Mouse (Mus musculus): ENCODE measurements around the gene Scnn1g.
A peak's percentile ranks its signal among the peaks of the same experiment; 100 is the strongest.

Gene Scnn1g

DNA sequence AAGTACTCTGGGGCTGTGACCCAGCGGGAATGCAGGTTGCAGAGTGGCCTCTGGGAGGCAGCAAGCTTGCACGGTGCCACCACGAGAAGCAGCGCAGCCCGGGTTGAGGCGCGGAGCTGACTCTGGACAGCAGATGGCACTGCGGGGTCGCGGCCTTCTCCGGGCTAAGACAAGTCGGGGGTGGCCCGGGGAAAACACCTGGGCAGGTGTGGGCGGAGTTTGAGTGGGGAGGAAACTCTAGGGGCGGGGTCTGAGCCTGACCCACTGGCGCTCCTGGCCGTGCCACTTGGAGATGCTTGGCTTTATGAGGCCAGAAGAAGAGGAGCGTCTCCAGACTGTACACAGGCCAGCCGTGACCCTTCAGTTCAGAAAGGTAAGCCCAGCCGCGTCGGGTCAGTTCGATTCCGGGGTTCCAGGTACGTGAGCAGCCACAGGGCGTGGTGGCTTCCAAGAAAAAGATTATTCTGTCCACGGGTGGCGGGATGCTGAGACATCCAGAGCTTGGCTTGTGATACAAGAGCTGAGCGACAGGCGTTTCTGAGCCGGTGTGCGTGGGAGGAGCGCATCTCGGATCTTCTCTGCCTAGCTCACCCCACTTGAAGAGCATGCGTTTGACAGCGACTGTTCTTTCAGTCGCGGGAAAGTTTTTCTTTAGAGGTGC lies at the start of gene Scnn1g:
Scnn1g (plus strand) TSS at position 309 of the 661 bp plus-strand sequence.
- peak; percentile 48 for DNase-seq (ENCODE audit: low spot score)

DNA sequence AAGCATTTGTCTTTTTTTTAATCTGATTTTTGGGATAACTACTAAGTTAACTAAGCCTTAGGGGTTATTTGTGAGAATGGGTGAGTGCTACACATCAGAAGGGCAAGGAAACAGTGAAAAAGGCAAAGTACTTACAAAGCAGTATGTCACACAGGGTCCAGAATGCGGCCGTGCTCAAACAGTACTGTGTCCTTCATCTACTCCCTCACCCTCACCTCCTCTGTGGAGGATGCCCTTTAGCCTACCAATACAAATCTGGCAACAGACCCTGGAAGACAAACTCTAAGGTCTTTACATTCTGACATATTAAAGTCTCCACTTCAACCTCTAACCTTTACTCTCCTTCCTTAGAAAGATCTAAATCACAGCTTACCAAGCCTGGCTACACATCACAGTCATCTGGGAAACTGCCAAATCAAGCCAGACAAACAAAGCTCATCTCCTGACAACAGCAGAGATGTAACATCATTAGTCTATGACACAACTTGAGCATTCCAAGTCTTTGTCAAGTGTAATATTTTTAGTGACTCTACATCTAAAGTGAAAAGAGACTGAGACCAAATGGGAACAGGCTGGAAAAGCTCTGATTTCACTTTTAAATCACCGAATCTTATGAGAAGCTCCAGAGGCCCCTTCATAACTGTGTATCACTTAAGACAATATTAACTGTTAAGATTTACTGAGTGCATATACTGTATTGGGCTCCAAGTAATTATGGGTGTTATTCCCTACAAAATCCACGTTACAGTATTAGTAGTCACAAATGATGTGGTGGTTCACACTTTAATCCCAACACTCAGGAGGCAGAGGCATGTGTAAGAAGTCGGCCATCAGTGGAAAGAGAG lies 48.9 kb upstream of the Scnn1g start:
- DNase-seq (ENCODE audit: low spot score): no peak

DNA sequence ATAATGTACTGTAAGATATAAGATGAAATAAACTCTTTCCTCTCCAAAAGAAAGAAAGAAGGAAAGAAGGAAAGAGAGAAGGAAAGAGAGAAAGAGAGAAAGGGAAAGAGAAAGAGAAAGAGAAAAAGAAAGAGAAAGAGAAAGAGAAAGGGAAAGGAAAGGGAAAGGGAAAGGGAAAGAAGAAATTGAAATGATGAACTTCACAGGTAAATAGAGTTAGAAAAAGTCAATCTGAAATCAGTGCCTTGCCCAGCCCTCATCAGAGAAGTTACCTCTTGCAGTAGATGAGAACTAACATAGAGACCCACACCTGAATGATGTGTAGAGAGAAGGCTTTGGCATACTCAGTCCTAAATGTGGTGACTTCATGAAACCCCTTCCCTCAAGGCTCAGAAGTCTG lies 44.9 kb upstream of the Scnn1g start:
- DNase-seq (ENCODE audit: low spot score): no peak

DNA sequence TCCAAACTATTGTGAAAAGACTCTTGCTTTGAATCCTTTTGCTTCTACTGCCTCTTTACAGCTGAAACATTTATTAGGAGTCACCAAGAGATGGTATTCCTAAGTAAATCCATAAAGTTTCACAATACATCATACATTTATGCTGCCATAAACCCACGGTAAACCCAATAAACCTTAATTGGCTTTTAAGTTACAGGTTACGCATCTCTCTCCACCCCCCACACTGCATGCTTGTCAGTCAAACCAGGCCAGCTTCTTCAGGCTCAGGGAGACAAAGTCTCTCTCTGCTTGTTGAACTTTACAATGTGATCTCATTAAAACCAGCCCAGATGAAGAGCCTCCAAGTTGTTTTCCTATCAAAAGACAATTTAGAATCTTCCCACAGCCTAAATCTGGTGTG lies 42.5 kb upstream of the Scnn1g start:
- no peak for DNase-seq (ENCODE audit: low spot score)

DNA sequence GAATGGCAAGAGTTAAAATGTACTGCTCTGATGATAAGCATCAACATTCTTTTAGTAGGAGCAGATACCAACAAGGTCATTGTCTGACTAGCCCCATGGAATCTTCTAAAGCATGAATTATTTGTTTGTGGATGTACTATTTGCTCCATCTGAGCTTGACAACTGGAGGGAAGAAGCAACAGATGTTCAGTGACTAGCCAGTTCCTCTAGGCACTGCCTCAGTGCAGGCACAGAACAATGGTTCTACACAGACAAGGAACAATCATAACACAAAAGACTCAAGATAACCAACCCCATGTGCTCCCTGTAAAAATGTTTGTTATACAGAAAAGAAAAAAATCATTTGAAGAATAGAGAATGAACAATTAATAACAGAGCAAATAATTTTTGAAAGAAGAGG lies 37.1 kb upstream of the Scnn1g start:
- DNase-seq (ENCODE audit: low spot score): no peak

DNA sequence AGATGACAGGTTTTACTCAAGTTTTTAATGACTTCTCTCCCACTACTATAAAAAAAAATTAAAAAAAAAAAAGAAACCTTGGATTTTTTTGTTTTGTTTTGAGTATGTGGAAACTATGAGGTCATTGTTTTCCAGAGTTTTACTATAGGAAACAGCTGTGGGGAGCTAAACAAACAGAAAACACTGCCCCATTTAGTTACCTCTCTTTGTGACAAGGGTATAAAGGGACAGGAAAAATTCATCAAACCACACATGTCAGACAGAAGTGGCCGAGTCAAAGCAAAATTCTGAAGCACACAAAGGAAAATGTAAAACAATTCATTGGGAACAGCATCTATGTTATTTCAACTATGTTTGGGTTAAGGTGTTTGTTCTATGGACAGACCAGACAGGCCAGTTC lies 36.7 kb upstream of the Scnn1g start:
- DNase-seq (ENCODE audit: low spot score): no peak

DNA sequence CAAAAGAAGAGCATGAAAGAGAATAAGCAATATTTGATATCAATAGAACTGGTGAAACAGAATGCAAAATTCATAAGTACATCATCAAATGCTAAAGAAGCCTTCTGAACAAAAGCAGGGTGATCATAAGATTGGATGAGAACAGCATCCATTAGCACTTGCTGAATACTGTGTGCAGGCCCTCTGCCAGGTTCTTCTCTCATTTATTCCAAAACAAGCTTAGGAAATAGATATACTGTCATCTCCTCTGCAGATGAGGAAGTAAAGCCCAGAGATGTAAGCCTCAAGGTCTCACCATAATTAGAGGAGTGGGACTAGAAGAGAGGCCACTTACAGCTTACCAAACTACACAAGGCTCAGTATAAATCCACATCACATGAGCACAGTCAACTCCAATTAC lies 35.1 kb upstream of the Scnn1g start:
- no peak for DNase-seq (ENCODE audit: low spot score)

DNA sequence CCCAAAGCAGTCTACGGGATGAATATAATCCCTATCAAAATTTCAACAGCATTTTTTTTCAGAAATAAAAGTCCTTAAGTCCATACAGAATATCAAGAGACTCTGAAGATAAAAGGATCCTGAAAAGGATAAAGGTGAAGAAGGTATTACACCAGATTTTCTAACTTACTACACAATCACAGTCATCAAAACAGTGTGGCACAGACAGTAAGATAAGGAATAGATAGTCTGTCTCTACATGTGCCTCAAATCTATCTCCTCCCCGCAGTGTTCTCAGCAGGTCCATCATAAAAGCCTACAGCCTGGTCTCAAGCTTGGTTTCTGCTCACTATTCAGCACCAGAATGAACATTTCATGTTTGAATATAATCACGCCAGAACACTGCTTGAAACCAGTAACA lies 33.8 kb upstream of the Scnn1g start:
- DNase-seq (ENCODE audit: low spot score): no peak

DNA sequence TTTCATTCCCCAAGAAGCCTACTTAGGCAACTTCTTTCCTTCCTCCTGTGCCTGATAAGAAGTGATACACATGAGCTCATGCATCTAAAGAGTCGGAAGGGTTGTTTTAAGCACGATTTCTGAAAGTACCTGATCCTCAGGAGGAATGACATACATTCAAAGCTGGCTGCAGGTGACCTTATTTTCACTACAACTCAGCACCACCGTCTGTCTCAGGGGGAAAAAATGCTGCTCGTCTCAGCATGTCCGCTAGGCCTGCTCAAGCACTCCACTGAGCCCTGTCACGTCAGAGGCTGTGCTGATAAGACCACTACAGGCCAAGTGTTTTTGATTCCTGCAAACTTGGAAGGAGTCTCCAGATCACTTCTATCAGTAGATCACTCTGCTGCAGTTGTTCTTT lies 32.3 kb upstream of the Scnn1g start:
- DNase-seq (ENCODE audit: low spot score): no peak

DNA sequence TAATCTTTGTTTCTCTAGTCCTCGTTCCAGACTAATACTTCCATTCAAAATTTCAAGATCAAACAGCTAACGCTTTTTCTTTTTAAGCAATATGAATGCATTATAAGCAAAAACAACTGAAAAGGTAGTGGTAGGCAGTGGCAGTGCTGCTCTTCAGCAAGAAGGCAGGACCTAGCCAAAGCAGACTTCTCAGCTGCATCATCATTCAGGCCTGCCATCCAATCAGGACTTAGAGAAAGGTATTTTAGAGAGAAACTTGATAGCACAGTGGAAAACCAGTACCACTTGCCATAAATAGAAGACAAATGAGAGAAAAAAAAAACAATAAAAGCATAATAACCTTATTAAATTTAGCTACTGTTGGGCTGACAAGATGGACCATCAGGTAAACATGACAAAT lies 29.2 kb upstream of the Scnn1g start:
- DNase-seq (ENCODE audit: low spot score): no peak

DNA sequence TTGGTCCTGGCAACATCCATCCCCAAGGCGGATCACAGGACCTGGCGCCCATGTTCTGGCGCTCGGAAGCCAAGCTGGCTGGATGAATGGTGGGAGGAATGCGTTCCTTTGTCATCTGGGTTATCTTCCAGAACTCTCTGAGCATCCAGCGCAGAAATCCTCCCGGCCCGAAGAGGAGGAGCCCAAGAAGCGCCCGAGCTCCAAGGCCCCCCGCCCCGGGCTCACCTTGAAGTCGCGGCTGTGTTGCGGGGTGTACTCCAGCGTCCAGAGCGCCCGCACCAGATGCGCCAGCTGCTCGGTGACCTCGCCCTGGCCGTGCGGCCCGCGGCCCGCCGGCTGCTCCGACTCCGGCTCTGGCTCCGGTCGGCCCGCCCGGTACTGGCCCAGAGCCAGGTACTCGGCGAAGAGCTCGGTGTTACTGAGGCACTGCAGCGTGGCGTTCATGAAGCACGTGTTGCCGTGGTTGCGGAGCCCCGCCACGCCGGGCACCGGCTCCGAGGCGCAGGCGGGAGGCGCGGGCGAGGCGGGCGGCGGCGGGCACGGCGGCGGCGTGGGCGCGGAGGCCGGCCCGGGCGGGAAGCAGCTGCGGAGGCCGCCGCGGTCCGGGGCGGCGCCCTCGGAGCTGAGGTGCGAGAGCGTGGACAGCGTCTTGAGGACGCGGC lies 27.7 kb upstream of the Scnn1g start:
- peak; percentile 46 for DNase-seq (ENCODE audit: low spot score)

DNA sequence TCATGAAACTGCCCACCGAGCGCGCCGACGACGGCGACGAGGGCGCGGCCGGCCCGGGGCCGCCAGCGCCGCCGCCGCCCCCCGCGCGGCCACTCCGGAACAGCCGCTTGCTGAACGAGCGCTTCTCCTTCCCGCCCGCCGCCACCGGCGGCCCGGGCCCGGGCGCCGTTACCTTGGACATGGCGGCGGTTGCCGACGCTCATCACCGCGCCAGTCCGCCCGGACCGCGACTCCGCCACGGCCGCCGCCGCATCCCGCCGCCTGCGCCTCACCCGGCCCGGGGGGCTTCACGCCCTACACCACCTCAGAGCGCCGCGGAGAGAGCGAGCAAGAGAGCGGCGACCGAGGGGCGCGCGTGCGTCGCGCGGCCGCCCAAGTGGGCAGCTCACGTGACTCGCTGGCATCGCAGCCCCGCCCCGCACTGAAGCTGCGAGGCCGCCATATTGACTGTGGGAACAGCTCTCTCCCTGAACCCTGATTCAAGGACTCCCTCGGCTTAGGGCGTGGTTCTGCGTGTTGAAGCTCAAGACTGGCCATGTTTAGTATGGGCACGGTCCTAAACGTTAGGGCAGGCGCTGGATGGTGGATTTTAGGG lies 27.1 kb upstream of the Scnn1g start, which contains the start of gene Usp31:
Usp31 (minus strand) TSS at position 181 of the 595 bp plus-strand sequence.
- DNase-seq (ENCODE audit: low spot score): peak; percentile 86

DNA sequence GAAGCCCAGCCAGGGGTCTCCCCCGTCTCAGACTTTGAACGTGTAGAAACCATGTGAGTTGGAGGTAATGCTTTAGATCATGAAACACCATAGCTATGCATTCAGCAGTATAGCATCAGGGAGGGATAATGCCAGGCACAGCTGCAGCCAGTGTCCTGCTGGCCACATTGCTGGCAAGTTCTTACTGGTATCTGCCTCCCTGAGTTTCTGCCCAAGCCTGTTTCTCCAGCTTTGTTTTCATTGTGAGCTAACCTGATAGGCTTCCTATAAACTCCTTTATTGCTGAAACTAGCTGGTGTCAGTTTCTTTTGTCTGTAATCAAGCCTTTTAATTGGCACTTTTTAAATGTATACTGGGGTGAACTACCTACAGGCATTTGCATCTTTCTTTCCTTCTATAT lies 23.1 kb upstream of the Scnn1g start:
- DNase-seq (ENCODE audit: low spot score): no peak

DNA sequence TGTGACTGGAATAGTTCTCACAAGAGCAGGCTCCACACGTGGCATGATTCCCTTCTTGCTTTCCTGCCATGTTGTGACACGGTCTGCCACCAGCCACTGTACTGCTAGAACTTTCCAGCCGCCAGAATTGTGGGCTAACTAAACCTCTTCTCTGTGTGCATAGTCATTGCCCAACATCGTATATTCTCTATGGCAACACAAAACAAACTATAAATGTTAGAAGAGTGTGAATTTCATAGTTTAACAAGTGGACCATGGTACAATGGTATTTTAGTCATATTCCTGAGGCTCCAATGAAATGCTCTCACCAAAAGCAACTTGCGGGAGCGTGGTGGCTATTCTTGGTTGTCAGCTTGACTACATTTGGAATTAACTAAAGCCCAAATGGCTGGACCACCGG lies 17.2 kb upstream of the Scnn1g start:
- no peak for DNase-seq (ENCODE audit: low spot score)

DNA sequence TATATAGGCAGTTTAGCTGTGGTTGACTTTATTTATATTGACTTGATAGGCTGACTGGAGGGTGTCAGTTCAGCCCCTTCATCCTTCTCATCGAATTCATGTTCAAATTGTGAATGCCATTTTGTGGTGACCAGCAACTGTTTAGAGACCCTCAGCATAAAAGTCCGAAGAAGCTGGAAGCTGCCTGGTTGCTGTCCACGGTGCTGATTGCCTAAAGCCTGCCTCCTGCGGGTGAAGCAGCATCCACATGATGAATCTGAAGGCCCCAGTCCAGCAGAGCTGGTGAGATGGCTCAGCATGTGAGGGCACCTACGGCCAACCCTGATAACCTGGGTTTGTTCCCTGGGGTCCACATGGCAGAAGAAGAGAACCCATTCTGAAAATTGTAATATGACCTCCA lies 4.1 kb upstream of the Scnn1g start:
- DNase-seq (ENCODE audit: low spot score): no peak

DNA sequence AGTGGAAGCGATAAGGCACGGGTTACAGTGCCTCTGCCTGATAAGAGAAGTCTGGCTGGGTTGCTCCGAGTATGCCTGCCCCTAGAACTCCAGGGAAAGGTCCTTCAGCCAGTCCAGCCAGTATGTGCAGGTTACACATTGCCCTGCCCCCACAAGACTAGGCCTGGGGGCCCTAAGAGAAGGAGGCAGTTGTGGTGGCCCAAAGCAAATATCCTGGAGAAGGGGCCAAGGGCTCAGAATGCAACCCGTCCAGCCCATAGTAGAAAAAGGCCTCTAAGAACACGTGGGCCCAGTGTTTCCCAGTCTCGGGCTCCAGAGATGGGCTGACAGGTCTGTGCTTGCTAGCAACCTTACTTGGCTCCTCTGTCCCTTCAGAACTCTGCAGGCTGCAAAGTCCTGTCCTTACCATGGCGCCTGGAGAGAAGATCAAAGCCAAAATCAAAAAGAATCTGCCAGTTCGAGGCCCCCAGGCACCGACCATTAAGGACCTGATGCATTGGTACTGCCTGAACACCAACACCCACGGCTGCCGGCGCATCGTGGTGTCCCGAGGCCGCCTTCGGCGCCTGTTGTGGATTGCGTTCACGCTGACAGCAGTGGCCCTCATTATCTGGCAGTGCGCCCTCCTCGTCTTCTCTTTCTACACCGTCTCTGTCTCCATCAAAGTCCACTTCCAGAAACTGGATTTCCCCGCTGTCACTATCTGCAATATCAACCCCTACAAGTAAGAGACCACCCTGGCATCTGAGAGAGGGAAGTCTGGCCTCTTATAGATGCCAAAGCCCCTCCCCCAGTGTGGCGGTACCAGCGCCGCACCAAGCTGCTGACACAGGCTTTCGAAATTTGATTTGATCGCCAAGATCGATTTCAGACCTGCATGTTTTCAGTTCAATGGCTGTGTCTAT lies 3.5 kb downstream of the Scnn1g start:
- DNase-seq (ENCODE audit: low spot score): no peak

DNA sequence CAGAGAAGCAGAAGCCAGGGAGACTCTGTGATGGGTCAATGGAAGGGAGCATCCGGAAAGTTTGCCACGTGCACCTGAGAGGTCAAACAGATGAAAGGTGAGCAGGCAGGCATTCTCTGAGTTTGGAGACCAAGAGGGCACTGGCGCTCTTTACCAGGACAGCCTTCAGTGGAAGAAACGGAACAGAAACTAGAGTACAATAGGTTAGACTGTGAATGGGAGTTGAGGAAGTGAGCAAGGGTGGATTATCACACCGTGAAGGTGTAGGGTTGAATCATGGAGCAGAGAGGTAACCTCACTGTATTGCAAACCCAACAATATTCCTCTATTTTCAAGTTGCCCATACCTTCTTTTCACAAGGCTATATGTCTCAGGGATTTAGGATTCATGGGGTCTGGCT lies 16.0 kb downstream of the Scnn1g start:
- DNase-seq (ENCODE audit: low spot score): no peak

DNA sequence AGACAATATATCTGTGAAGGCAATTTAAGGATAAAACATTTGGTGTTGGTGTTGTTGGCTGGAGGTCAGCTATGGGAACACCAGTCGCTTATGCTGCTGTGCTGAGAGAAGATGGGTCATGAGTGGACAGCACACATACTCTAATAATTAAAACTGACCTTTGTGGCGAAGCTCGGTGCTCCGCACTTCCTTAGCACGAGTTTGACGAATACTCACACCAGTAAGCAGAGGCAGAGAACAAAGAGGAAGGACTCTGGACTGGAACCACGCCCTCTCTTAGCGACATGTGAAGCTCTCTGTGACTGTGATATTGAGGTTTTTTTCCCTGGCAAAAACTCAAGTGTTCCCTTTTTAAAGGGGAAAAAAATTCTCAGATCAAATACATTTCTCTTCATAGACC lies 20.5 kb downstream of the Scnn1g start:
- DNase-seq (ENCODE audit: low spot score): no peak

DNA sequence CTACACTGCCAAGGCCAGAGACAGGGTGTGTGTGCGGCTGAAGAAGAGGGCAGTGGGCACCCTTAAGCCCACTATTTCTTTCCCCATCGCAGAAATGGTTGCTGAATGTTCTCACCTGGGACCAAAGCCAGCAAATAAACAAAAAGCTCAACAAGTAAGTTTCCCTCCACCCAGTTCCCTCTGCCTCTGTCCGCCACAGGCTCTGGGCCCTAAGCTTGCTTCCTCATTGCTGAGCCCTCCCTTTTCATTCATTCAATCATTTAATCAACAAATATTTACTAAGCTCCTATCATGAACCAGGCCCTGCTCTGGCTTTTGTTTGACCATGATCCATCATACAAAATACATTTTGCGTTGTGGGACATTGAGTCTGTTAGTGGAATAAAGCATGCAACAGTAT lies 29.0 kb downstream of the Scnn1g start:
- no peak for DNase-seq (ENCODE audit: low spot score)

DNA sequence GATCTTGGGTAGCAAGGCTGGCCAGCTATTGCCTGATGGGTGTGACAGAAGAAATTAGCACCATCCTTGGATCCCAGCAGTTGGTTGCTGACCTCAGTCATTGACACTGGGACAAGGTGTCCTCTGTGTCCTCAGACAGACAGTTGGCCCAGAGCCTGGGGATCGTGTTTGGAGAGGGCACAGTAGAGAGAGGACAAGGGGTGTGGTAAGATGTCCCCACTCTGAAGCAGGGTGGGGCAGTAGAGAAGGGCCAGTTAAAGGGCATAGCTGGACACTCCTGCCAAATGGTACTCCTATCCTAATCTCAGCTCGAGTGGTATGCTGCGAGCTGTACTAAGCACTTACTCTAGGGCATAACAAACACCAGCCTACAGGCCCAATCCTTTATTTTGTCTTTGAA lies 33.6 kb downstream of the Scnn1g start:
- no peak for DNase-seq (ENCODE audit: low spot score)

DNA sequence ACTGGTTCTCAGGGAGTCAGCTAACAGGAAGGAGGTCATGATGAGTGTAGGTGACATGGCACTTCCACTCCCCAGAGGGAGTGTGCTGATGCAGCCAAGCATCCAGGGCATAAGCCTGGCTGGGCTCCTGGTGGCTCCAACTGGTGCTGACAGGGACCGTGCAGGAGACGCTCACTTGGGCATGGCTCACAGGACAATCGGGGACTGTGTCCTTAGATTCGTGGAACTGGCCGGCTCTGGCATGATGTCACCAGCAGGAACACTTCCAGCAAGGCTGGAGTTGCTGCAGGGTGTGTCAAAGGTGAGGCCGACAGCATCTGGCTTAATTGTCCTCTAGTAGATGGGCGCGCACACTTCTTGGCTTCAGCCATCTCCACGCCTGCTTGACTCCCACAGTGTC lies 34.7 kb downstream of the Scnn1g start:
- DNase-seq (ENCODE audit: low spot score): no peak

DNA sequence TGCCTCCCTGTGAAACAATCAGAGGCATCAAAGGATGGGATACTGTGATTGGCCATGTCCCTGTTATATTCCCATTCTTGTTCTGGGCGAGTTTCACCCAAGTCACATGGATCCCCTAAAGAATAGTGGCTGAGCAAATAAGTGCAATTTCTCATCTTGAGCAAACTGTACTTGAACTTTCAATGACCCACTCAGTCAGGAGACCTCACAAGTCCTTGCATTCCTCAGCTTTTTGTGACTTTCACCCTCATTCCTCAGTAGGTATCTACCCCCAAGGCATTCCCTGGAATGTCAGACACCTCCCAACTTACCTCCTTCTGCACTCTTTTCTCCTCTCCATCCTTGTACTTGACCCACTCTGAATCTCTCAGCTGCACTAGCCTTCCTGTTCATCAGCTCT lies 44.3 kb downstream of the Scnn1g start:
- DNase-seq (ENCODE audit: low spot score): no peak

Measured in spleen, adult 12 weeks (tissue).